Mouse (Mus musculus) myocyte (in vitro differentiated cells): ENCODE measurements around the gene Btaf1.

Experiments used
- CEBPB ChIP-seq: IDR thresholded peaks from 2 replicates; pipeline ENCODE4 v1.6.1; 2011; ENCODE audit warnings: mild to moderate bottlenecking, moderate library complexity; ENCODE audit not compliant: poor library complexity, insufficient read depth, severe bottlenecking
- E2F4 ChIP-seq: IDR thresholded peaks from one replicate; pipeline ENCODE4 v1.6.1; 2011; ENCODE audit warnings: mild to moderate bottlenecking, control low read depth, moderate library complexity; ENCODE audit not compliant: insufficient read depth
- MAX ChIP-seq: IDR thresholded peaks from one replicate; pipeline ENCODE4 v1.6.1; 2011; ENCODE audit warnings: low read depth, mild to moderate bottlenecking, control low read depth
- MYOD1 ChIP-seq, 3 experiments: IDR thresholded peaks; one replicate each; pipeline ENCODE4 v1.6.1; 2011; ENCODE audit warnings: control low read depth in 2 of 3, low read depth in 2 of 3, mild to moderate bottlenecking in 2 of 3, moderate library complexity in 1 of 3; ENCODE audit not compliant: insufficient read length in 2 of 3, control insufficient read depth in 1 of 3
- MYOG ChIP-seq, 3 experiments: IDR thresholded peaks; one replicate each; pipeline ENCODE4 v1.6.1; 2011; ENCODE audit warnings: control low read depth in 2 of 3, low read depth in 2 of 3, mild to moderate bottlenecking in 2 of 3; ENCODE audit not compliant: insufficient read length in 2 of 3, control insufficient read depth in 1 of 3, insufficient read depth in 1 of 3
- POLR2A ChIP-seq: IDR thresholded peaks from one replicate; pipeline ENCODE4 v1.6.1; 2011; ENCODE audit warnings: low read depth, mild to moderate bottlenecking, control low read depth, moderate library complexity; ENCODE audit not compliant: insufficient read length
- POLR2AphosphoS2 ChIP-seq: IDR thresholded peaks from one replicate; pipeline ENCODE4 v1.6.1; 2011; ENCODE audit warnings: low read depth, control low read depth; ENCODE audit not compliant: insufficient read length
- REST ChIP-seq: IDR thresholded peaks from one replicate; pipeline ENCODE4 v1.6.1; 2011; ENCODE audit warnings: mild to moderate bottlenecking, control low read depth, moderate library complexity; ENCODE audit not compliant: insufficient read depth, insufficient read length
- SRF ChIP-seq: IDR thresholded peaks from one replicate; pipeline ENCODE4 v1.6.1; 2011; ENCODE audit warnings: low read depth; ENCODE audit not compliant: control insufficient read depth, insufficient read length
- TCF12 ChIP-seq: IDR thresholded peaks from one replicate; pipeline ENCODE4 v1.6.1; 2011; ENCODE audit warnings: mild to moderate bottlenecking, control low read depth; ENCODE audit not compliant: poor library complexity, insufficient read depth, severe bottlenecking
- TCF3 ChIP-seq: IDR thresholded peaks from one replicate; pipeline ENCODE4 v1.6.1; 2011; ENCODE audit warnings: low read depth, control low read depth; ENCODE audit not compliant: insufficient read length
- USF1 ChIP-seq: IDR thresholded peaks from one replicate; pipeline ENCODE4 v1.6.1; 2011; ENCODE audit warnings: low read depth, mild to moderate bottlenecking, control low read depth, moderate library complexity

- TF ChIP-seq MYOD1 (IDR thresholded peaks at IDR 0.05; ENCODE audit: control insufficient read depth in 1 of 3, insufficient read length in 2 of 3, low read depth in 2 of 3) (no peak), POLR2A (no peak), E2F4 (no peak), REST (no peak), POLR2AphosphoS2 (no peak), SRF (no peak), USF1 (no peak), MAX (no peak), TCF12 (no peak), CEBPB (no peak), MYOG (IDR thresholded peaks at IDR 0.05; ENCODE audit: control insufficient read depth in 1 of 3, insufficient read depth in 1 of 3, insufficient read length in 2 of 3, low read depth in 2 of 3) (no peak), TCF3 (no peak)
Observed at GRCm38 (mm10) chr19:36919466-36919865, 6.4 kb upstream of the Btaf1 start, which contains the start of gene Fgfbp3.
